Mouse (Mus musculus) thymus, postnatal 4 days (tissue): ENCODE measurements around the gene Gm10413.
"Not testable (repeated sequence)": the region's sequence is repeated elsewhere in the genome, so short reads cannot be mapped to it uniquely, and the experiment has no call there.

Source experiments
- DNase-seq: peaks from one replicate; pipeline ENCODE4 v3.0.0; 2021

The Gm10413 gene

DNA sequence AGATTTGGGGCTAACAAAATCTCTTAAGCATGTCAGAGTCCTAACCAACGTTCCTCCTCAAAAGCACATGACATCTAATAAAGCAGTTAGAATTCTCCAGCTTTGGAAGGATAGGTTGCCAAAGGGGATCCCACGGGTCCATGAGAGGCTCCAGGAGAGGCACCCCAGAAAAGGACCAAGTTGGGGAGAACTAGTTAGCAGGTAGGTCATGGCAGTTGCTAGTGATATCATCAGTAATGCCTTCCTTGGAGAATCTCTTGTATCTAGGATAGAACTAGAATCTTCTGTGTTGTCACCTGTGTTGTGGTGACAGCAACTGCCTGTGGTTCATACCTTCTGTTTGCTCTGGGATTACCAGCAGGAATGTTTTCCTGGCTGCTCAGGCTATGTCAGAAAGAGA is at the start of gene Gm10413:
Gene Gm10413, plus strand, starts transcription at position 301 of the 400 bp plus-strand sequence.
- DNase-seq, result not testable (repeated sequence)

DNA sequence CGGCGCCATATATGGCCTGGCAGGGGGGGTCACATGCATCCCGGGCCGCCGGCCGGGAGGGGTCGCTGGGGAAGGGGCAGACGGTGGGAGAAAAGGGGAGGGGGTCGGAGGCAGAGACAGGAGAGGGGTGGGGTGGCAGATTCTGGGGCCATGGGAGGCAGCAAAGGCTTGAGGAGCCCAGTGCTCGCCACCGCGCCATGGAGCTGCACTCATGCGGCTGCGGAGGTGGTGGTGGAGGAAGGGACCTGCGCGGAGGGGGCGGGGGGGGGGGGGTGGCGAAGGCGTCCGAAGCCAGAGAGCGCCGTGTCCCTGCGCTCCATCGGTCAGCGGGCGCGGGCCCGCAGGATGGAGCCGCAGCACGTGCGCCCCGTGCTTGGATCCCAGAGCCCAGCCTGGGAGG is 17.4 kb downstream of the Gm10413 start, which contains the start of gene Gm10409:
Gene Gm10409, plus strand, starts transcription at position 301 of the 400 bp plus-strand sequence.
- not testable (repeated sequence) for DNase-seq

DNA sequence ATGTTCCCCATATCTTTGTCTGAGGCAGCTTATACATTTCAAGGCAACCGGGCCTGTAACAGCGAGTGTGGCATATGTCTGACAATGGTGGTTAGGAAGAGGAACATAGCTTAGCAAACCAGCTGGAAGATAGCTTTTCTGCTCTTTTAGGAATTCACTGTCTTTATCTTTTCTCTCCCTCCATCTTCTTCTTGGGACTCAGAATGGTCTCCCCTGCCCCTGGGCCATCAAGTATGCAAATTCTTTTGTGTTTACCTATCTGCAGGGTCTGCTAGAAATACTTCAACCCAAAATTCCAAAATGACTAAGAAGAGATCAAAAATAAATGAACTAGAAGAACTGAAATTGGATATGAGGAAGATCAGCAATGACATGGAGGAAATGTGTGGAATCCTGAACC is 32.9 kb downstream of the Gm10413 start, which contains the start of gene Gm3005:
Gene Gm3005, plus strand, starts transcription at position 301 of the 400 bp plus-strand sequence.
- not testable (repeated sequence) for DNase-seq

DNA sequence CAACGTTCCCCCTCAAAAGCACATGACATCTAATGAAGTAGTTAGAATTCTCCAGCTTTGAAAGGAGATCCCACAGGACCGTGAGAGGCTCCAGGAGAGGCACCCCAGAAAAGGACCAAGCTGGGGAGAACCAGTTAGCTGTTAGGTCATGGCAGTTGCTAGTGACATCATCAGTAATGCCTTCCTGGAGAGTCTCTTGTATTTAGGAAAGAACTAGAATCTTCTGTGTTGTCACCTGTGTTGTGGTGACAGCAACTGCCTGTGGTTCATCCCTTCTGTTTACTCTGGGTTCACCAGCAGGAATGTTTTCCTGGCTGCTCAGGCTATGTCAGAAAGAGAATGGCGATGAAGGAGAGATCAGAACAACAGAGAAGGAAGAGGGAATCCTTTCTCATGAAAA is 54.2 kb downstream of the Gm10413 start, which contains the start of gene Gm10408:
Gene Gm10408, plus strand, starts transcription at position 301 of the 400 bp plus-strand sequence.
- DNase-seq, result not testable (repeated sequence)
